In genomic region chr3:87618240-87618639, GRCm38 (mm10) we compare ENCODE assay signal across 8 mouse cellular contexts. TPM values are rescaled to one million over a fixed set of nuclear protein-coding genes. Genes with fewer than 3 reads are reported as not detected.
A peak's percentile ranks its signal among the peaks of the same experiment; 100 is the strongest.
DNase-seq lines count a peak whose midpoint lies in the region; ATAC-seq and TF ChIP-seq lines count a peak whose summit lies in the region.

No protein-coding gene starts in this region.

- H3K4me3 ChIP-seq in heart, embryonic 12.5 days: peak overlapping the region; percentile 85
- peak overlapping the region; percentile 86 for H3K4me3 ChIP-seq in E14TG2a.4 (replicated peaks; ENCODE audit: low read length)
- H3K4me3 ChIP-seq in forebrain, postnatal 0 days (ENCODE audit: low read depth, low read length): peak overlapping the region; percentile 88
- H3K4me3 ChIP-seq in liver, postnatal 0 days (ENCODE audit: low read depth, low read length): peak overlapping the region; percentile 83

- H3K36me3 ChIP-seq in heart, embryonic 12.5 days: no peaks in the 10 kb centered on the region
- H3K36me3 ChIP-seq in E14TG2a.4 (ENCODE audit: insufficient read depth, low read length): 0 out of 2 replicates have a peak, but pooled peaks cover 5% of the 10 kb centered on the region
- H3K36me3 ChIP-seq in forebrain, postnatal 0 days (ENCODE audit: insufficient read depth): no peaks in the 10 kb centered on the region
- H3K36me3 ChIP-seq in liver, postnatal 0 days (replicated peaks; ENCODE audit: insufficient read depth, low read length): no peaks in the 10 kb centered on the region

- 6% methylated on average over 3 of the region's 3 CpGs for WGBS in heart, embryonic 12.5 days
- 1% methylated on average over 3 of the region's 3 CpGs for WGBS in forebrain, postnatal 0 days
- under 1% methylated on average over 3 of the region's 3 CpGs for WGBS in liver, postnatal 0 days (ENCODE audit: insufficient replicate concordance)

- H3K27ac ChIP-seq in heart, embryonic 12.5 days (ENCODE audit: poor library complexity, severe bottlenecking): no peak overlapping the region
- peak overlapping the region; percentile 90; the same call in 1 of the 2 replicates for H3K27ac ChIP-seq in forebrain, postnatal 0 days (ENCODE audit: low read depth, low read length)
- H3K27ac ChIP-seq in liver, postnatal 0 days (ENCODE audit: low read depth): peak overlapping the region; percentile 91; the same call in 1 of the 2 replicates

- peaks cover 42% of the 10 kb centered on the region for H3K4me1 ChIP-seq in heart, embryonic 12.5 days (replicated peaks)
- peaks cover 36% of the 10 kb centered on the region for H3K4me1 ChIP-seq in E14TG2a.4 (replicated peaks; ENCODE audit: low read depth, low read length)
- H3K4me1 ChIP-seq in forebrain, postnatal 0 days (ENCODE audit: insufficient read depth): peaks cover 20% of the 10 kb centered on the region; the same call in 1 of the 2 replicates
- H3K4me1 ChIP-seq in liver, postnatal 0 days (ENCODE audit: insufficient read depth): peaks cover 34% of the 10 kb centered on the region

- H3K9ac ChIP-seq in heart, embryonic 12.5 days: peak overlapping the region; percentile 97
- H3K9ac ChIP-seq in forebrain, postnatal 0 days: peak overlapping the region; percentile 90
- peak overlapping the region; percentile 84 for H3K9ac ChIP-seq in liver, postnatal 0 days (replicated peaks)

- peak overlapping the region; percentile 99 for H3K4me2 ChIP-seq in heart, embryonic 12.5 days
- peak overlapping the region; percentile 95 for H3K4me2 ChIP-seq in forebrain, postnatal 0 days (ENCODE audit: low read depth)
- peak overlapping the region; percentile 87 for H3K4me2 ChIP-seq in liver, postnatal 0 days (ENCODE audit: low read depth, low read length)

- no peak for TF ChIP-seq CTCF in E14TG2a.4 (conservative IDR thresholded peaks at IDR 0.05; ENCODE audit: low read length)
- no peak for TF ChIP-seq CTCF in forebrain, postnatal 0 days (IDR thresholded peaks at IDR 0.05; ENCODE audit: low read depth)
- TF ChIP-seq CTCF in liver, postnatal 0 days (IDR thresholded peaks at IDR 0.05; ENCODE audit: low read depth): no peak

- DNase-seq in heart, postnatal 4 days: no peak
- DNase-seq in forebrain, postnatal 0 days: no peak
- DNase-seq in liver, postnatal 0 days: no peak
- no peak for DNase-seq in thymus, postnatal 4 days
- no peak for DNase-seq in adrenal gland, adult 8-10 months
- no peak for DNase-seq in cerebellum, adult 9-10 months

- no peak for ATAC-seq in heart, embryonic 12.5 days (ENCODE audit: insufficient number of reproducible peaks, low FRiP score)
- ATAC-seq in forebrain, postnatal 0 days: no peak
- no peak for ATAC-seq in liver, postnatal 0 days

- H3K9me3 ChIP-seq in heart, embryonic 12.5 days (replicated peaks): no peaks in the 10 kb centered on the region
- no peaks in the 10 kb centered on the region for H3K9me3 ChIP-seq in E14TG2a.4 (ENCODE audit: low read length)
- H3K9me3 ChIP-seq in forebrain, postnatal 0 days (ENCODE audit: low read length): no peaks in the 10 kb centered on the region
- H3K9me3 ChIP-seq in liver, postnatal 0 days (ENCODE audit: low read length): no peaks in the 10 kb centered on the region

- no peak for TF ChIP-seq EP300 in liver, postnatal 0 days (IDR thresholded peaks at IDR 0.05; ENCODE audit: low read depth)

- no peaks in the 10 kb centered on the region for H3K27me3 ChIP-seq in heart, embryonic 12.5 days (replicated peaks)
- H3K27me3 ChIP-seq in E14TG2a.4 (ENCODE audit: insufficient read depth, low read length): peaks cover 21% of the 10 kb centered on the region
- no peaks in the 10 kb centered on the region for H3K27me3 ChIP-seq in forebrain, postnatal 0 days (ENCODE audit: insufficient read depth, low read length)
- no peaks in the 10 kb centered on the region for H3K27me3 ChIP-seq in liver, postnatal 0 days (ENCODE audit: insufficient read depth, low read length)

RNA-seq across cellular contexts. Expression of gene Arhgef11, which starts 0.9 kb away (rescaled TPM):
- polyA plus RNA-seq in heart, embryonic 12.5 days (2016; fragmentation: Nextera tagmentation; extraction: Ambion mirVana): 14.2 and 15.1 TPM in 2 replicates
- total RNA-seq in heart, postnatal 4 days (2021): 10 to 100 TPM; 22.6 to 22.8 TPM
- 48.2 and 52.6 TPM in 2 replicates for total RNA-seq in forebrain, postnatal 0 days (2014; rRNA removed)
- 6.9 and 10.7 TPM in 2 replicates for polyA plus RNA-seq in forebrain, postnatal 0 days (2015; fragmentation: Nextera tagmentation; extraction: Ambion mirVana)
- polyA plus RNA-seq in liver, postnatal 0 days (2015; fragmentation: Nextera tagmentation; extraction: Ambion mirVana): 2.3 and 2.8 TPM in 2 replicates
- 10 to 100 TPM; 40.5 to 53.1 (median 47.2) TPM for total RNA-seq in adrenal gland, adult 8-10 months (2022)
